Mouse (Mus musculus): ENCODE data around the gene Col6a1. TPM values are rescaled to one million over a fixed set of nuclear protein-coding genes. Genes with fewer than 3 reads are reported as not detected.

Gene Col6a1
- polyA plus RNA-seq (2015; fragmentation: Nextera tagmentation; extraction: Ambion mirVana), result 327 and 341 TPM in 2 replicates

DNA sequence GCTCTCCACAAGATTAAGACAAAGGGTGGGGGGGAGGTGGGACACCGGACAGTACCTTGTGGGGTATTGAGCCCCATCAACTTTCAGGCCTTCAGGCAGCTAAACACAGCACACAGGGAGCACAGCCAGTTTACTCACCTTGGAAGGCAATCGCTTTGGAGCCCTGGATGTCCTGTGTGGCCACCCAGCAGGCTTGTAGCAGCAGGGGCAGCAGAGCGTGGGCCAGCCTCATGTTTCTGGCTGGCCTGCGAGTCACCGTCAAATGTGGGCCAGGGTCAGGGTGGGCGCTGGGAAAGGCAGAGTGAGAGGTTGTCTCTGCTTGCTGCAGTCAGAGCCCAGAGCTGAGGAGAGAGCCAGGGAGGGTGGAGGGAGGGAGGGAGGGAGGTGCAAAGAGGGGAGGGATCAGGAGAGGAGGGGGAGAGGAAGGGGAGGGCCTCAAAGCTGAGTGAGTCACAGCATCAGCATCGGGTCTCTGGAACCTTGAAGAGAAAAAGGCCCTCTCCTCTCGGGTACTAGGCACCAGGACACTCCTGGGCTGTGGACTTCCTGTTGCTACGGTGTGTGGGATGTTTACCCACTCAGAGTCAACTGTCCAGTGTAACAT is at the start of gene Col6a1:
Gene Col6a1, minus strand, starts transcription at position 487 of the 604 bp plus-strand sequence.
- Histone ChIP-seq H3K9me3 (ENCODE audit: control insufficient read depth, low read length) (no peaks in the 10 kb centered on the region), H3K4me1 (ENCODE audit: control insufficient read depth, insufficient read depth, low read length) (peaks cover 4% of the 10 kb centered on the region; the same call in 1 of the 2 replicates), H3K27me3 (replicated peaks; ENCODE audit: control insufficient read depth, insufficient read depth, low read length) (no peaks in the 10 kb centered on the region), H3K27ac (ENCODE audit: low read length) (peak within 1 kb of the TSS; percentile 69), H3K4me3 (ENCODE audit: low read length) (peak within 1 kb of the TSS; percentile 55), H3K36me3 (ENCODE audit: control insufficient read depth, insufficient read depth, low read length) (peaks cover 13% of the 10 kb centered on the region; the same call in 1 of the 2 replicates), H3K4me2 (ENCODE audit: low read depth, low read length) (peak within 1 kb of the TSS; percentile 68), H3K9ac (ENCODE audit: low read depth, low read length) (peak within 1 kb of the TSS; percentile 81)
- peak; percentile 66 for ATAC-seq
- 20% methylated on average over 9 of the region's 9 CpGs for WGBS

DNA sequence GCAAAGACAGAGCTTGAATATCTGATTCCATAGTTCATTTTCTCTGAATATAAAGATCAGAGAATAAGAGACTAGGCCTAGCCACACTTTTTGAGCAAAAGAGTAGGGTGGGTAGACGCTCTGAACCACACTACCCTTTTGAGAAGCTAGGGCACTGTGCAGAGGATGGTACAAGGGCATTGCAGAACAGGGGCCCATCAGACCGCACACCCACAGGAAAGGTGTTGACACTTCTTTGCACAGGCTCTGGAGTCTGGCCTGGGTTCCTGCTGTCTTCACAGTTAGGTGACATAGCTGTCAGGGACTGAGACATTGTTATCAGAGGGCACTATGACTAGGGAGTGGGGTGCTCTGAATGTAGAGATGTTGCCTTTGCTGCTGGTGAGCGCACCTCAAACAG is 45.7 kb upstream of the Col6a1 start:
- H3K9ac ChIP-seq (ENCODE audit: low read depth, low read length), result no peak overlapping the region
- no peaks in the 10 kb centered on the region for H3K4me1 ChIP-seq (ENCODE audit: control insufficient read depth, insufficient read depth, low read length)
- no peaks in the 10 kb centered on the region for H3K36me3 ChIP-seq (ENCODE audit: control insufficient read depth, insufficient read depth, low read length)
- 89% methylated on average over 3 of the region's 3 CpGs for WGBS
- no peak overlapping the region for H3K4me3 ChIP-seq (ENCODE audit: low read length)
- no peaks in the 10 kb centered on the region for H3K27me3 ChIP-seq (replicated peaks; ENCODE audit: control insufficient read depth, insufficient read depth, low read length)
- H3K4me2 ChIP-seq (ENCODE audit: low read depth, low read length), result no peak overlapping the region
- no peak overlapping the region for H3K27ac ChIP-seq (ENCODE audit: low read length)
- no peak for ATAC-seq
- H3K9me3 ChIP-seq (ENCODE audit: control insufficient read depth, low read length), result no peaks in the 10 kb centered on the region

DNA sequence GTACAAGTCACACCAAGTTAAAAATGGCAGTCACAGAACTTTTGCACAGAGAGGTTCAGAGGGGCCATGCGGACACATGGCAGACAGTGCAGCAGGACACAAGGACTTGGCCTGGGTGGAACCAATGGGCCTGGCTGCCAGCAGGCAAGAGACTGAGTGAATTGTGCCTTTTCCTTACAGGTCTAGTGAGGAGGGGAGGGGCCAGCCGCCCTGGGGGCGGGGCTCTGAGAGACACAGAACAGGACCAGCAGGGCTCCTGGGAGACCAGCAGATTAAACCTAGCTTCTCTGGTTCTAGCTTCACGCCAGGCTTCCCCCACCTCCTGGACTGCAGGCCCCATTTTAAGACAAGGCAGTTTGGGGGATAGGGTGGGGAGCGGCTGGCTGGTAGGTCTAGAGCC is 45.1 kb upstream of the Col6a1 start:
- no peaks in the 10 kb centered on the region for H3K4me1 ChIP-seq (ENCODE audit: control insufficient read depth, insufficient read depth, low read length)
- no peaks in the 10 kb centered on the region for H3K36me3 ChIP-seq (ENCODE audit: control insufficient read depth, insufficient read depth, low read length)
- no peaks in the 10 kb centered on the region for H3K9me3 ChIP-seq (ENCODE audit: control insufficient read depth, low read length)
- no peaks in the 10 kb centered on the region for H3K27me3 ChIP-seq (replicated peaks; ENCODE audit: control insufficient read depth, insufficient read depth, low read length)
- H3K4me3 ChIP-seq (ENCODE audit: low read length), result no peak overlapping the region
- 58% methylated on average over 5 of the region's 5 CpGs for WGBS
- no peak for ATAC-seq
- H3K9ac ChIP-seq (ENCODE audit: low read depth, low read length), result no peak overlapping the region
- no peak overlapping the region for H3K27ac ChIP-seq (ENCODE audit: low read length)
- H3K4me2 ChIP-seq (ENCODE audit: low read depth, low read length), result no peak overlapping the region

DNA sequence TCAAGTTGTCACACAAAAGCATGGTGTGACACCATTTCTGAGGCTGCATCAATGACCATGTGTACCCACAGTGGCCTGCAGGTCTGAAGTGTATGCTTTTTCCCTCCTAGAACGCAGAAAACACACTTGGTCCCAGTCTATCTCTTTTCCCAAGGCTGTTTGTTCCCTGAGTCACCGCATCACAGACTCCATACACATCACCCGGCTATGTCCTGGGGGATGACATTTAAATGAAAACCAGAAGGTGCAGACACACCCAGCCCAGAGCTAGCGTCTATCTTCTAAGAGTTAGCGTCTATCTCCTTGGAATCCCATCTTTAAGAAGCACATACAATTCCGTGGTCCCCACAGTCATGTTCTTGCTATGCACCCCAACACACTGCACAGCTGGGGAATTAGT is 43.6 kb upstream of the Col6a1 start:
- Histone ChIP-seq H3K9me3 (ENCODE audit: control insufficient read depth, low read length) (no peaks in the 10 kb centered on the region), H3K4me3 (ENCODE audit: low read length) (no peak overlapping the region), H3K27me3 (replicated peaks; ENCODE audit: control insufficient read depth, insufficient read depth, low read length) (no peaks in the 10 kb centered on the region), H3K27ac (ENCODE audit: low read length) (no peak overlapping the region), H3K9ac (ENCODE audit: low read depth, low read length) (no peak overlapping the region), H3K36me3 (ENCODE audit: control insufficient read depth, insufficient read depth, low read length) (no peaks in the 10 kb centered on the region), H3K4me2 (ENCODE audit: low read depth, low read length) (no peak overlapping the region), H3K4me1 (ENCODE audit: control insufficient read depth, insufficient read depth, low read length) (no peaks in the 10 kb centered on the region)
- 90% methylated on average over 6 of the region's 6 CpGs for WGBS
- no peak for ATAC-seq

DNA sequence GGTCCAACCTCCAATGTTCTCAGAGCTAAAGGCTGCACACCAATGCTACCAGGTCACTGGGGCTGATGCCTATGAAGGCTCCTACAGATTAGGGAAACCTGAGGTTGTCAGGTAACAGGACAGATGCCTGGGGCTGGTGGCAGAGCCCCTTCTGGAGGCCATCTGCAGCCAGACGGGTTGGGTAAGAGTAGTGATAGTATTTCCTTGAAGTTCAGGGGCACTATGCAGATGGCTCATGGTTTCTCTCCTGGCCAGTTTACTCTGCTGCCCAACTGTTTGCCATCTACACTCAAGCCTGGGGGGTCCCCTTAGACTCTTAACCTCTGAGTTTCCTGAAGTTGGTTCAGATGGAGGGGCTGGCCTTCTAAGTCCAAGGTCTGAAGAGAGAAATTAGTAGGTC is 40.2 kb upstream of the Col6a1 start:
- H3K27me3 ChIP-seq (replicated peaks; ENCODE audit: control insufficient read depth, insufficient read depth, low read length), result no peaks in the 10 kb centered on the region
- no peaks in the 10 kb centered on the region for H3K36me3 ChIP-seq (ENCODE audit: control insufficient read depth, insufficient read depth, low read length)

DNA sequence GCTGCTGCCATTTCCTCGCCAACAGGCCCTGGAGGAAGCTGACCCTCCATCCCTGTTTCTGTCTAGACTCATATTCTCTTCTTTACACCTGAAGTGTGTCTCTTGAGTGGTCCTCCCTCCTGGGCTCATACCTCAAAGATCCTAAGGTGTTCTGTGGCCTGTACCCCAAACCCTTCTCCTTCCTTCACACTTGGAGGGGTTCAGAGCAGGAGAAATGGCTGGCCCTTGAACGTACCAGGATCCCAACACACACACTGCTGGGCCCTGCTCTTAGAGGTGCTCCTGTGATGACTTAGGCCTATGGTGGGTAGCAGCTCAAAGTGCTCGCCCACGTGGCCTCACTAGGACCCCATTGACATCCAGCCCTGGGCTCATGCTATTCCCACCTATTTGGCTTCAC is 39.0 kb upstream of the Col6a1 start:
- 93% methylated on average over 4 of the region's 4 CpGs for WGBS
- no peaks in the 10 kb centered on the region for H3K9me3 ChIP-seq (ENCODE audit: control insufficient read depth, low read length)
- H3K4me1 ChIP-seq (ENCODE audit: control insufficient read depth, insufficient read depth, low read length), result no peaks in the 10 kb centered on the region
- H3K36me3 ChIP-seq (ENCODE audit: control insufficient read depth, insufficient read depth, low read length), result no peaks in the 10 kb centered on the region
- H3K27me3 ChIP-seq (replicated peaks; ENCODE audit: control insufficient read depth, insufficient read depth, low read length), result no peaks in the 10 kb centered on the region
- H3K27ac ChIP-seq (ENCODE audit: low read length), result no peak overlapping the region
- H3K9ac ChIP-seq (ENCODE audit: low read depth, low read length), result no peak overlapping the region
- ATAC-seq, result no peak
- H3K4me2 ChIP-seq (ENCODE audit: low read depth, low read length), result no peak overlapping the region
- no peak overlapping the region for H3K4me3 ChIP-seq (ENCODE audit: low read length)

More for the DNA sequence above, 40.2 kb upstream of the Col6a1 start:
- H3K4me2 ChIP-seq (ENCODE audit: low read depth, low read length), result no peak overlapping the region
- no peak overlapping the region for H3K4me3 ChIP-seq (ENCODE audit: low read length)
- no peak overlapping the region for H3K9ac ChIP-seq (ENCODE audit: low read depth, low read length)
- no peak overlapping the region for H3K27ac ChIP-seq (ENCODE audit: low read length)
- ATAC-seq, result no peak
- H3K9me3 ChIP-seq (ENCODE audit: control insufficient read depth, low read length), result no peaks in the 10 kb centered on the region
- WGBS, result 77% methylated on average over 1 of the region's 1 CpGs
- no peaks in the 10 kb centered on the region for H3K4me1 ChIP-seq (ENCODE audit: control insufficient read depth, insufficient read depth, low read length)

DNA sequence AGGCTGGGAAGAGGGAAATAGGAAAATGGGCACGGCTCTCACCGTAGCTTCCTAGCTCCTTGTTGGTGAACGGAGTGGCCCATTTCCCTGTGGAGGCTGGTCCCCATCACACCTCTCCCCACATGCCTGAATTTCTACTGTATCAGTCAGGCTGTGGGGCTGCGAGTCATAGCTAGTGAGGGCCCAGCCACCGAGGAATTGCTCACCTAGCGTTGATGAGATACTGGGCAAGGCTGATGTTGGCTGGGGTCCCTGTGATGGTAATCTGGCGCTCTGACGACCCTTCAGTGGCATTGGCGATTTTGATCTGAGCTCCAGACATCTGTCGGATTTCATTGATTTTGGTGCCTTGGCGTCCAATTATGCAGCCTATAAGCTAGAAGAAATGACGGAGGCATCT is 37.0 kb upstream of the Col6a1 start:
- H3K4me1 ChIP-seq (ENCODE audit: control insufficient read depth, insufficient read depth, low read length), result no peaks in the 10 kb centered on the region
- no peak for ATAC-seq
- H3K9me3 ChIP-seq (ENCODE audit: control insufficient read depth, low read length), result no peaks in the 10 kb centered on the region
- no peaks in the 10 kb centered on the region for H3K36me3 ChIP-seq (ENCODE audit: control insufficient read depth, insufficient read depth, low read length)
- H3K27me3 ChIP-seq (replicated peaks; ENCODE audit: control insufficient read depth, insufficient read depth, low read length), result no peaks in the 10 kb centered on the region
- no peak overlapping the region for H3K9ac ChIP-seq (ENCODE audit: low read depth, low read length)
- no peak overlapping the region for H3K4me3 ChIP-seq (ENCODE audit: low read length)
- H3K4me2 ChIP-seq (ENCODE audit: low read depth, low read length), result no peak overlapping the region
- H3K27ac ChIP-seq (ENCODE audit: low read length), result no peak overlapping the region
- WGBS, result 93% methylated on average over 12 of the region's 12 CpGs

DNA sequence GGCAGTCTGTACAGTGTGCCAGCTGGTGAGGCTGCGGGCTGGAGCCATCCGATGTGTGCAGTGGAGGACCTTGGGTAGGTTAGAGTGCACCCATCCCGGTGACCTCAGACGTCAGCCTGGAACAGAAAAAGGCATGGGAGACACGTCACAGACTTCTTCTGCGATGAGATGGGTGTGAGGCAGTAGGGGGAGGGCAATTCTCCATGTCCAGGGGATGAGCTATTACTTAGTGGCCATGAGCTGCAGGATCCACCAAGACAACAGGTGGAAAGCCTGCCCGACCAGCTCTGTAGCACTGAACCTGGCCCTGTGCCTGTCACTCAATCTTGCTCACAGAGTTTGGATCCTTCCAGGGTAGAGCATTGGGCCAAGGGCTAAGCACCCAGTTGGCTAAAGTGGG is 36.4 kb upstream of the Col6a1 start:
- Histone ChIP-seq H3K27me3 (replicated peaks; ENCODE audit: control insufficient read depth, insufficient read depth, low read length) (no peaks in the 10 kb centered on the region), H3K27ac (ENCODE audit: low read length) (no peak overlapping the region), H3K9me3 (ENCODE audit: control insufficient read depth, low read length) (no peaks in the 10 kb centered on the region), H3K36me3 (ENCODE audit: control insufficient read depth, insufficient read depth, low read length) (no peaks in the 10 kb centered on the region), H3K4me3 (ENCODE audit: low read length) (no peak overlapping the region), H3K4me2 (ENCODE audit: low read depth, low read length) (no peak overlapping the region), H3K4me1 (ENCODE audit: control insufficient read depth, insufficient read depth, low read length) (no peaks in the 10 kb centered on the region), H3K9ac (ENCODE audit: low read depth, low read length) (no peak overlapping the region)
- ATAC-seq, result no peak
- WGBS, result 78% methylated on average over 7 of the region's 7 CpGs

DNA sequence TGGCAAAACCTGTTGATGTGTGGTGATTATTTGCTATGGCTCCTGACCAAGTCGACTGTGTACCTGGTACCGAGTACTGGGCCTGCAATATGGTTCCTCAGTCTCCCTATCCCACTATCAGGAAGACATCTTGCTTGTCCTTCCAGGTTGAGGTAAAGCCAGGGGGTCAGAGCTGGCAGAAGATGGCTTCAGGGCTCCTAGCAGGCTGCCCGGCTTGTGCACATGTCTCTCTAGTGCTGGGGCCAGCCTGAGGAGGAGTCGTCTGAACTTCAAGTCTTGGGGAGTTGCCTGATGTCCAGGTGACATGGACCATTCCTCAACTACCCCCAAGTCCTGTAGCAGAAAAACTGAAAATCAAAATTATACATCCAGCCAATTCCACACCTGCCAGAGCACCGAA is 33.9 kb upstream of the Col6a1 start:
- H3K4me1 ChIP-seq (ENCODE audit: control insufficient read depth, insufficient read depth, low read length), result no peaks in the 10 kb centered on the region
- no peaks in the 10 kb centered on the region for H3K9me3 ChIP-seq (ENCODE audit: control insufficient read depth, low read length)
- no peak for ATAC-seq
- no peak overlapping the region for H3K4me3 ChIP-seq (ENCODE audit: low read length)
- H3K27me3 ChIP-seq (replicated peaks; ENCODE audit: control insufficient read depth, insufficient read depth, low read length), result no peaks in the 10 kb centered on the region
- H3K4me2 ChIP-seq (ENCODE audit: low read depth, low read length), result no peak overlapping the region
- 87% methylated on average over 5 of the region's 5 CpGs for WGBS
- no peak overlapping the region for H3K27ac ChIP-seq (ENCODE audit: low read length)
- no peaks in the 10 kb centered on the region for H3K36me3 ChIP-seq (ENCODE audit: control insufficient read depth, insufficient read depth, low read length)
- H3K9ac ChIP-seq (ENCODE audit: low read depth, low read length), result no peak overlapping the region

DNA sequence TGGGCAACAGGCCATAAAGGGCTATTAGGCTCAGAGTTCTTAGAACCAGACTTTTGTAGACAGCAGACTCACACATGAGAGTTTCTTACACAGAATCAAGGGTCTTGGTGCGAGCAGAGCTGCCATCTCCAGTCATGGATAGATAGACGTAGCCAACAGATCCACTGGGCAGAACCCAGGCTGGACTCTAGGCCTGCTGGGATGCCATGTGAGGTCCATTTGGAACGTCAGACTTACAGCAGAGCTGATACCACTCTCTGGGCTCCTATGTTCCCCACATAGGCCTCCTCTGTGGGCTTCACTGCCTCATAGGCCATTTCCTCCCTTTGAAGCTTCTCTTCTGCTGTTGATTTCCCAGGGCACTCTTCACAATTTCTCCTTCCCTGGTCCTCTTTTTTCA is 27.7 kb upstream of the Col6a1 start:
- Histone ChIP-seq H3K4me1 (ENCODE audit: control insufficient read depth, insufficient read depth, low read length) (no peaks in the 10 kb centered on the region), H3K4me2 (ENCODE audit: low read depth, low read length) (no peak overlapping the region), H3K9ac (ENCODE audit: low read depth, low read length) (no peak overlapping the region), H3K27ac (ENCODE audit: low read length) (no peak overlapping the region), H3K9me3 (ENCODE audit: control insufficient read depth, low read length) (no peaks in the 10 kb centered on the region), H3K27me3 (replicated peaks; ENCODE audit: control insufficient read depth, insufficient read depth, low read length) (no peaks in the 10 kb centered on the region), H3K4me3 (ENCODE audit: low read length) (no peak overlapping the region), H3K36me3 (ENCODE audit: control insufficient read depth, insufficient read depth, low read length) (no peaks in the 10 kb centered on the region)
- ATAC-seq, result no peak
- 91% methylated on average over 3 of the region's 3 CpGs for WGBS

All from intestine, embryonic 16.5 days (tissue).